Mouse (Mus musculus): Measurements from ENCODE around the gene Zfyve19. TPM values are rescaled to one million over a fixed set of nuclear protein-coding genes. Genes with fewer than 3 reads are reported as not detected.
A peak's percentile ranks its signal among the peaks of the same experiment; 100 is the strongest.

The Zfyve19 gene
- polyA plus RNA-seq, 1 experiment from 2014 or later: 68.5 TPM

DNA sequence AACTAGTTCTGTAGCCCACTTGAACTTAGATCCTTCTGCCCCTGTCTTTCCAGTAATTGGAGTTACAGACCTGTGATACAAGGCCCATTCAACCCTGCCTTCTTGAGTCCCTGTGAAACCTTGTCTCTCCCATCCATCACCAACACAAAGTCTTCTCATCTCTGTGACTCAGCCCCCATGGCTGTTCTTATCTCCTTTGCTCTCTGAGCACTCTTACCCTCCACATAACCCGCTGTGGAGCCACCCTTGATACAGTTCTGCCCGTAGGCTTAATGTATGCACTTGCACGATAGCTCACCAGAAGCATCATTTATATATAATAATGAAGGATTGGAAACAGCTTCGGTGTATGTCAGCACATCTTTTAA lies 32.4 kb downstream of the Zfyve19 start:
- Histone ChIP-seq H3K9me3 (no peaks in the 10 kb centered on the region), H3K4me1 (replicated peaks) (peaks cover 14% of the 10 kb centered on the region), H3K27me3 (peaks cover 49% of the 10 kb centered on the region), H3K4me3 (no peak overlapping the region), H3K4me2 (no peak overlapping the region), H3K9ac (no peak overlapping the region), H3K36me3 (no peaks in the 10 kb centered on the region), H3K27ac (replicated peaks) (no peak overlapping the region)
- 87% methylated on average over 4 of the region's 4 CpGs for WGBS
- no peak for ATAC-seq (ENCODE audit: low FRiP score, low read depth)

DNA sequence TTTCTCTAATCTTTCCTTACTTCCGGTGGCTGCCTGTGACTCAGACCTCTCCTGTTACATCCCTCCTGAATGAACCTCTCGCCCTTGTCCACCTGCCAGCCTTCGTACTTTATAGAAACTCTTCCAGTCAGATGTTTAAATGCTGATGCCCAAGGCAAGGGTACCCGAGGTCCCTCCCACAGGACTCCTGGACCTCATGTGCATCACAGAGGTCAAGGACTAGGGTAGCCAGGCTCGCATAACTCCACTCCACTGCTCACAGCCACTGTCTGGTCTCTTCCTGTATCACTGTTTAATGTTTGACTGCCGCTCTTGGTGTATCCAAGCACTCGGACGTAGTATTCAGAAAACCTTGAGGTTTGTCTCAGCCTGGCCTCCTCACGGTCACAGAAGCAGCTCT lies 34.1 kb downstream of the Zfyve19 start:
- Histone ChIP-seq H3K27me3 (peaks cover 31% of the 10 kb centered on the region), H3K36me3 (no peaks in the 10 kb centered on the region), H3K4me2 (no peak overlapping the region), H3K27ac (replicated peaks) (no peak overlapping the region), H3K4me3 (no peak overlapping the region), H3K4me1 (replicated peaks) (peaks cover 5% of the 10 kb centered on the region), H3K9ac (no peak overlapping the region), H3K9me3 (no peaks in the 10 kb centered on the region)
- 84% methylated on average over 9 of the region's 9 CpGs for WGBS
- no peak for ATAC-seq (ENCODE audit: low FRiP score, low read depth)

DNA sequence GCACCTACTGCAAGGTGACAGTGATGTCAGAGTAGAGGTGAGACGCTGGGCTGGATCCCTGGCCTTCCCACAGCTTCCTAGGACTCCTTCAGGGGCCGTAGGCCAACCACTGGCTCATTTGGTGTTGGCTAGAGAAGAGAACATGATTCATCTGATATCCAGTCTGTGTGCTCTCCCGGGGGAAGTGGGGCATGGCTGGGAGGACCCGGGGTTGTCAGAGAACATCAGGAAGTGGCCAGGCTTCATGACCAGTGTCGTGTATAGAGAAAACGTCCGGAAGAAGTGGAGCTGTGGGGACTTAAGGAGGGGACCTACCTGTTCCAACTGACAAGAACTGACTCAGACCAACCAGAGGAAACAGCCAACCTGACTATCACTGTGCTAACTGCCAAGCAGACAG lies 36.8 kb downstream of the Zfyve19 start:
- Histone ChIP-seq H3K36me3 (no peaks in the 10 kb centered on the region), H3K27ac (replicated peaks) (no peak overlapping the region), H3K4me2 (no peak overlapping the region), H3K9me3 (no peaks in the 10 kb centered on the region), H3K4me1 (replicated peaks) (no peaks in the 10 kb centered on the region), H3K9ac (no peak overlapping the region), H3K4me3 (no peak overlapping the region), H3K27me3 (peaks cover 4% of the 10 kb centered on the region; the same call in 1 of the 2 replicates)
- 89% methylated on average over 7 of the region's 7 CpGs for WGBS
- no peak for ATAC-seq (ENCODE audit: low FRiP score, low read depth)

DNA sequence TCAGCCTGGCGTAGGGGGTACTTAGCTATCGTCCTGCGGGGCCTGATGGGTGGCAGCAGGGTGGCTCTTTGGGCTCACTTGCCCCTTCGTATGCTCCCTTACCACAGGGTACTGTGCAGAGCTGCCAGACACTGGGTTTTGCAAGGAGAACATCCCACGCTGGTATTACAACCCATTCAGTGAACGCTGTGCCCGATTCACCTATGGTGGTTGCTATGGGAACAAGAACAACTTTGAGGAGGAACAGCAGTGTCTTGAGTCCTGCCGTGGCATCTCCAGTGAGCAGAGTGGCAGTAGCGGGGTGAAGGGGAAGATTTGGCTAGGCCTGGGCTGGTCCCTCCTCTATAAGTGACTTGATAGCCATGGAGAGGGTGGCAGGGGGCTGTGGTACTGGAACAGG lies 39.5 kb downstream of the Zfyve19 start:
- no peak for ATAC-seq (ENCODE audit: low FRiP score, low read depth)
- WGBS: 86% methylated on average over 9 of the region's 9 CpGs

DNA sequence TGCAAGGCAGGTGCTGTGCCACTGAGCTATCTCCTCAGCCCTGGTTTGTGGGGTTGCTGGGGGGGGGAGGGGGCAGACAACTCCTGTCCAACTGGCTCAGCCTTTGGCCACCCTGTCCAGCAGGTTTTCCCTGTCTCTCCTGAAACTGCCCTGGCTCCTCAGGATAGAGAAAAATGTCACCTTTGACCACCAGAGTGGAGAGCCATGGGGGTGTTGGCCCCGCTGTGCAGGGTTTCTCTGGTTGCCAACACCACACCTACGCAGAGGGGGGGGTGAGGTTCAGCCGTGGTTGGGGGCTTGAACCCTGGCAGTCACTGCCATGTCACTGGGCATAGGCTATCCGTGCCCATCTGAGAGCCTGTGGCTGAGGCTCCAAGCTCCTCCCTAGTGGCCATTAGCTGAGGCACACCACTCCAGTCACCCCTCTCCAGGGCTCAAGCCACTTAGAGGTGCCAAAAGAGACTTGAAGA lies 41.2 kb downstream of the Zfyve19 start:
- WGBS: 76% methylated on average over 4 of the region's 4 CpGs
- peaks cover 4% of the 10 kb centered on the region; the same call in 1 of the 2 replicates for H3K27me3 ChIP-seq
- H3K36me3 ChIP-seq: no peaks in the 10 kb centered on the region
- no peaks in the 10 kb centered on the region for H3K9me3 ChIP-seq
- H3K27ac ChIP-seq (replicated peaks): no peak overlapping the region
- no peak overlapping the region for H3K4me3 ChIP-seq
- H3K9ac ChIP-seq: no peak overlapping the region
- no peaks in the 10 kb centered on the region for H3K4me1 ChIP-seq (replicated peaks)
- no peak overlapping the region for H3K4me2 ChIP-seq
- peak; percentile 34; the same call in 1 of the 2 replicates for ATAC-seq (ENCODE audit: low FRiP score, low read depth)

More for the DNA sequence above, 39.5 kb downstream of the Zfyve19 start:
- Histone ChIP-seq H3K27me3 (no peaks in the 10 kb centered on the region), H3K9me3 (no peaks in the 10 kb centered on the region), H3K36me3 (no peaks in the 10 kb centered on the region), H3K4me2 (no peak overlapping the region), H3K4me3 (no peak overlapping the region), H3K4me1 (replicated peaks) (no peaks in the 10 kb centered on the region), H3K27ac (replicated peaks) (no peak overlapping the region), H3K9ac (no peak overlapping the region)

DNA sequence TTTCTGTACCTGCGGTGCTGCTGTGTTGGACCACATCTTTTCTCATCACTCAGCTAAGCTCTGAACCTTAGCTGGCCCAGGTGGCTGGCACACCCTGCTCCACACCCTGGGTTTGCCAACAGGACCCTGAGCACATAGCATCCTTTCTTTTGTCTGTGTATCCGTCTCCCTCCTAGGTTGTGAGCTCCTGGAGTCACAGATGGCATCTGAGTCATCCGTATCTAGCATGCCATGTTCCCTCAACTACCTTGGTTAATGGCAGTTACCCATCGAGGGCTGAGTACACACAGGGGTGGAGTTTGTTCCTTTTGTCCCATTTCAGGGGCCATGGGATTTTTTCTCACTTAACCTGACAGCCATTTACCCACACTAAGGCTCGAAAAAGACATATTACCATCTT lies 42.0 kb downstream of the Zfyve19 start:
- no peak for ATAC-seq (ENCODE audit: low FRiP score, low read depth)
- Histone ChIP-seq H3K9me3 (no peaks in the 10 kb centered on the region), H3K9ac (no peak overlapping the region), H3K27me3 (peaks cover 4% of the 10 kb centered on the region; the same call in 1 of the 2 replicates), H3K4me3 (no peak overlapping the region), H3K4me2 (no peak overlapping the region), H3K27ac (replicated peaks) (no peak overlapping the region), H3K36me3 (no peaks in the 10 kb centered on the region), H3K4me1 (replicated peaks) (no peaks in the 10 kb centered on the region)
- 63% methylated on average over 5 of the region's 5 CpGs for WGBS

DNA sequence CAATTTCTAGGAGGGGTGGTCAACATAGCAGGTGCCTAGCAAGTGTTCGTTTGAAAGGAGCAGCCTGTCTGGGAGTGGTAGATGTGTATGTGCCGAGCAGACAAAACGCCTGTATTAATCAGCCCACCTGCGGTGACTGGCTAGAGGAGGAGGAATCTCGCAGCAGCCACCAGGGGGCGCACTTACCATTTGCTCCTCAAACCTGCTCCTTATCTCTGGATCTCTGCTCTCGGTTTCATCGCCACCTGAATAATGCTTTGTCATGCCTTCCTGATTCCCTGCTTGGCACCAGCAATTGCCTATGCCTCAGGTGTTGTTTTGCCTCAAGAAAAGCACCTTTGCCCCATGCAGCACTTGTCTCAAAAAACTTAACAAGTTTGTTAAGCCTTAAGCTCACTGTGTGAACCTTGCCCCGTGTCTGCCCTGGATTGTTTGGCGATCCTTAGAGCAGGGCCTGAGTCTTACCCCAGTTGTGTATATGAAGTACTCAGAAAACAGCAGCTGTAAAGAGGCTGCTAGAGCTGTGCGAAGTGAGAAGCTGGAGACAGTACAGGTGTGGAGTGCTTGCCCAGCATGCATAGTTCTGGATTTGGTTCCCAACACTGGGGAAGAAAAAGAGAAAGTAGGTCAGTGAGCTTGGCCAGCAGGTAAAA lies 42.5 kb downstream of the Zfyve19 start:
- Histone ChIP-seq H3K36me3 (no peaks in the 10 kb centered on the region), H3K4me3 (no peak overlapping the region), H3K4me1 (replicated peaks) (no peaks in the 10 kb centered on the region), H3K9me3 (no peaks in the 10 kb centered on the region), H3K27me3 (peaks cover 7% of the 10 kb centered on the region; the same call in 1 of the 2 replicates), H3K27ac (replicated peaks) (no peak overlapping the region), H3K9ac (no peak overlapping the region), H3K4me2 (no peak overlapping the region)
- peak; percentile 48; the same call in 1 of the 2 replicates for ATAC-seq (ENCODE audit: low FRiP score, low read depth)
- WGBS: 17% methylated on average over 11 of the region's 11 CpGs

DNA sequence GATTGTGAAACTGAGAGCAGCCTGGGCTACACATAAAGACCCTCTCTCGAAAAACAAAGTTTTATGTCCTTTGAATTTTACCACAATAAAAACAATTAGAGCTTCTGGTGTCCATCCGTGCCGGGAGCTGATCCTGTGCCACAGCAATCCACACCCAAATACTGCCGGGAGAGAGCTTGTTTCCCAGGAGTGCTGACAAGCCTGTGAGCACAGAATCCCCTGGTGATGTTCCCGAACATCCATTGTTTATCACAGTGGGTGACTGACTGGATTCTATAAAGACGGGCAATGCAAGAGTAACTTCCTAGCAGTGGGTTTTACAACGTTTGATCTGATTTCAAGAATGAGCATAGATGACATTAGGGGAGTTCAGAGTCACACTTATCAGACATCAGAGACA lies 46.6 kb downstream of the Zfyve19 start:
- Histone ChIP-seq H3K27me3 (peaks cover 7% of the 10 kb centered on the region; the same call in 1 of the 2 replicates), H3K4me3 (no peak overlapping the region), H3K4me2 (no peak overlapping the region), H3K4me1 (replicated peaks) (no peaks in the 10 kb centered on the region), H3K36me3 (no peaks in the 10 kb centered on the region), H3K27ac (replicated peaks) (no peak overlapping the region), H3K9me3 (no peaks in the 10 kb centered on the region), H3K9ac (no peak overlapping the region)
- ATAC-seq (ENCODE audit: low FRiP score, low read depth): no peak
- 9% methylated on average over 7 of the region's 7 CpGs for WGBS

DNA sequence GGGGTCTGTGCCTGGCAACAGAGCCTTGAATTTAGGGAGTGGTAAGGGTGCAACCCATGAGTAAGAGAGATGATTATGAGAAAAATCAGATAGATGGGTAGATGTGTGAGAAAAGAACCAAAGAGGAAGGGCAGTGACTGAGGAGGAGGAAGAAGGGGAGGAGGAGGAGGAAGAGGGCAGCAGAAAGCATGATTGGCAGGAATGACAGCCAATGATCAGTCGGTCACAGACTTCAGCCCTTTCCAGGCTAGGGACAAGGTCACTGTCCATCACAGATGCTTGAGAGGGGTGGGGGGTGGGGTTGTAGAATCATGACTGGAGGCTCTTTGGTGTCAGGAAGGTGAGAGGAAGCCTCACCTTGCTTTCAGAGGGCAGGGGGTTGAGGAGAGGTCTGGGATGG lies 52.1 kb downstream of the Zfyve19 start:
- WGBS: 73% methylated on average over 1 of the region's 1 CpGs
- peaks cover 2% of the 10 kb centered on the region; the same call in 1 of the 2 replicates for H3K27me3 ChIP-seq
- no peak overlapping the region for H3K4me3 ChIP-seq
- no peaks in the 10 kb centered on the region for H3K36me3 ChIP-seq
- H3K27ac ChIP-seq (replicated peaks): no peak overlapping the region
- no peak for ATAC-seq (ENCODE audit: low FRiP score, low read depth)
- peaks cover 6% of the 10 kb centered on the region; the same call in 1 of the 2 replicates for H3K4me1 ChIP-seq (replicated peaks)
- no peaks in the 10 kb centered on the region for H3K9me3 ChIP-seq
- H3K9ac ChIP-seq: no peak overlapping the region
- no peak overlapping the region for H3K4me2 ChIP-seq

DNA sequence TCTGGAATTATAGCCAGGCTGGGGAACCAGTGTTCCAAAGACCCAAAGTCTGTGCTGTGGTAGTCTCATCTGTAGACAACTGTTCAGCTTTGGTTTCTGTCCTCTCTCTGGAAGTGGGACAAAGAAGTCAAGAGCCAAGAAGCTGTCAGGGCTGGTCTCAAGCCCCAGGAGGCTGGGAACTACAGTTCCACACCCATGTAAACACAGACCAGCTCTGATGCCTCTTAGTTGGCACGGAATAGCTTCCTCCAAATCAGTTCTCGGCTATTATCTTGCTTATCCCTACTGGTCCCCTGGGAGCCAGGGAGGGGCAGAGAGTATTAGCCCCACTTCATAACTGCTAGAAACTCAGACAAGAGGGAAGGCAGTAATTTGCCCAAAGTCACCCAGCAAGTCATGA lies 52.9 kb downstream of the Zfyve19 start:
- WGBS: 53% methylated on average over 2 of the region's 2 CpGs
- no peak overlapping the region for H3K4me3 ChIP-seq
- H3K4me1 ChIP-seq (replicated peaks): peaks cover 6% of the 10 kb centered on the region; the same call in 1 of the 2 replicates
- no peak overlapping the region for H3K27ac ChIP-seq (replicated peaks)
- H3K9ac ChIP-seq: no peak overlapping the region
- no peaks in the 10 kb centered on the region for H3K9me3 ChIP-seq
- ATAC-seq (ENCODE audit: low FRiP score, low read depth): no peak
- H3K36me3 ChIP-seq: no peaks in the 10 kb centered on the region
- H3K4me2 ChIP-seq: no peak overlapping the region
- no peaks in the 10 kb centered on the region for H3K27me3 ChIP-seq

DNA sequence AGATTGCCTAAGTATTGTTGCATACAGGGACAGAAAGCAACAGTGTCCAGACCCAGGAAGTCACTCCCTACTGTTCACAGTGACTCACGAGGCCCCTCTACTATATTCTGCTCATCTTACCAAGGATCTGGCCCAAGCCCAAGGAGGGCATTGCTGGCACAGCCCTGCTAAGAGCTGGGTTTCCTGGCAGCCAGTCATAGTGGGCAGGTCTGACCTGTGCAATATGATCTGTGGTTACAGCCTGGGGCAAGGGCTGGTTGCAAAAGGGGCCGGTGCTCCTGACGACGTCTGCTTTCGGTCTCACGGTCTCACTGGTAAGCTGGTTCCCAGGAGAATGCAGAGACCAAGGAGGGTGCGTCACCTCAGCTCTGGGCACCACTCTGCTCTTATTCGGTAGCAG lies 54.6 kb downstream of the Zfyve19 start:
- 0 out of 2 replicates have a peak overlapping the region, but pooled peaks have one; percentile 15 for H3K27ac ChIP-seq (replicated peaks)
- H3K9ac ChIP-seq: no peak overlapping the region
- no peaks in the 10 kb centered on the region for H3K27me3 ChIP-seq
- peak; percentile 57; the same call in 1 of the 2 replicates for ATAC-seq (ENCODE audit: low FRiP score, low read depth)
- 42% methylated on average over 8 of the region's 8 CpGs for WGBS
- peak overlapping the region; percentile 9; the same call in 1 of the 2 replicates for H3K4me2 ChIP-seq
- no peak overlapping the region for H3K4me3 ChIP-seq
- H3K36me3 ChIP-seq: no peaks in the 10 kb centered on the region
- H3K4me1 ChIP-seq (replicated peaks): peaks cover 6% of the 10 kb centered on the region; the same call in 1 of the 2 replicates
- no peaks in the 10 kb centered on the region for H3K9me3 ChIP-seq

DNA sequence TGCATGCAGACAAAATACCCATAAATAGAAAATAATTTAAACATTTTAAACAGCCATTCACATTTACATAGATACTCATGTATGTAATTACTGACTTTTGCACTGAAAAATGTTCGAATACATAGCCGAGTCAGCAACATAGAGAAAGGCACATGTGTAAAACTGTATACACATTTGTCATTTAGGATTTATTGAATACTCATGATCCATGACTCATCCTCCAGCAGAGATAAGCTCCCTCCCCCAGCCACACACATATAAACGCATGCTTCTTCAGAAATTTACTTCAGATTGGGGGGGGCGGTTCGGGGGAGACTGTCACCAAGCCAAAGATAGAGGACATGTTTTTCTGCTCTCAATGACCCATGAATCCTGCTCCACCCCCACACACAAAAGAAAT lies 55.4 kb downstream of the Zfyve19 start:
- Histone ChIP-seq H3K4me1 (replicated peaks) (peaks cover 10% of the 10 kb centered on the region), H3K9me3 (no peaks in the 10 kb centered on the region), H3K27ac (replicated peaks) (no peak overlapping the region), H3K27me3 (no peaks in the 10 kb centered on the region), H3K9ac (no peak overlapping the region), H3K4me2 (no peak overlapping the region), H3K36me3 (no peaks in the 10 kb centered on the region), H3K4me3 (no peak overlapping the region)
- 80% methylated on average over 5 of the region's 5 CpGs for WGBS
- ATAC-seq (ENCODE audit: low FRiP score, low read depth): no peak
